In genomic region chr11:115536856-115537568, GRCm38 (mm10) we compare ENCODE assay signal across 8 mouse cellular contexts. TPM values are rescaled to one million over a fixed set of nuclear protein-coding genes. Genes with fewer than 3 reads are reported as not detected.
A peak's percentile ranks its signal among the peaks of the same experiment; 100 is the strongest.
DNase-seq lines count a peak whose midpoint lies in the region; ATAC-seq and TF ChIP-seq lines count a peak whose summit lies in the region.

No protein-coding gene starts in this region.

- peak overlapping the region; percentile 61 for H3K4me3 ChIP-seq in cerebellum, adult 2 months (replicated peaks; ENCODE audit: insufficient read depth, low read depth, low read length)
- H3K4me3 ChIP-seq in lung, embryonic 15.5 days = peak overlapping the region; percentile 99
- H3K4me3 ChIP-seq in lung, adult 2 months (replicated peaks; ENCODE audit: extremely low read depth, low read depth, low read length) = no peak overlapping the region
- no peak overlapping the region for H3K4me3 ChIP-seq in limb, embryonic 11.5 days (ENCODE audit: low read depth, low read length)
- H3K4me3 ChIP-seq in small intestine, adult 2 months (ENCODE audit: low read depth, low read length) = no peak overlapping the region; the same call in 1 of the 2 replicates

- no peak overlapping the region for H3K9ac ChIP-seq in lung, embryonic 15.5 days
- no peak overlapping the region for H3K9ac ChIP-seq in limb, embryonic 11.5 days (ENCODE audit: low read length)

- 65% methylated on average over 10 of the region's 10 CpGs for WGBS in cerebellum, adult 2 months
- 81% methylated on average over 10 of the region's 10 CpGs for WGBS in lung, embryonic 15.5 days
- WGBS in lung, adult 2 months = 83% methylated on average over 10 of the region's 10 CpGs
- WGBS in limb, embryonic 11.5 days = 83% methylated on average over 10 of the region's 10 CpGs
- 82% methylated on average over 10 of the region's 10 CpGs for WGBS in small intestine, adult 2 months

- H3K27ac ChIP-seq in cerebellum, adult 2 months (ENCODE audit: insufficient read depth, low read length) = peak overlapping the region; percentile 83
- H3K27ac ChIP-seq in lung, embryonic 15.5 days = peak overlapping the region; percentile 100
- peak overlapping the region; percentile 100 for H3K27ac ChIP-seq in limb, embryonic 11.5 days (replicated peaks; ENCODE audit: low read depth, low read length)
- H3K27ac ChIP-seq in small intestine, adult 2 months (ENCODE audit: insufficient read depth, low read depth, low read length) = peak overlapping the region; percentile 66

- H3K4me2 ChIP-seq in lung, embryonic 15.5 days = peak overlapping the region; percentile 57
- H3K4me2 ChIP-seq in limb, embryonic 11.5 days (ENCODE audit: low read depth, severe bottlenecking) = no peak overlapping the region

- H3K9me3 ChIP-seq in lung, embryonic 15.5 days = no peaks in the 10 kb centered on the region
- no peaks in the 10 kb centered on the region for H3K9me3 ChIP-seq in limb, embryonic 11.5 days (ENCODE audit: control insufficient read depth, low read length)

- H3K36me3 ChIP-seq in lung, embryonic 15.5 days = peaks cover 22% of the 10 kb centered on the region
- H3K36me3 ChIP-seq in limb, embryonic 11.5 days (ENCODE audit: control insufficient read depth, insufficient read depth, low read length) = peaks cover 7% of the 10 kb centered on the region; the same call in 1 of the 2 replicates
- peaks cover 16% of the 10 kb centered on the region for H3K36me3 ChIP-seq in small intestine, adult 2 months (ENCODE audit: control insufficient read depth, insufficient read depth, low read length)

- no peaks in the 10 kb centered on the region for H3K27me3 ChIP-seq in cerebellum, adult 2 months (ENCODE audit: control insufficient read depth, insufficient read depth, low read length)
- no peaks in the 10 kb centered on the region for H3K27me3 ChIP-seq in lung, embryonic 15.5 days
- H3K27me3 ChIP-seq in limb, embryonic 11.5 days (ENCODE audit: control insufficient read depth, insufficient read depth, low read length) = no peaks in the 10 kb centered on the region
- H3K27me3 ChIP-seq in small intestine, adult 2 months (ENCODE audit: control insufficient read depth, insufficient read depth, low read length) = no peaks in the 10 kb centered on the region

- no peak for TF ChIP-seq CTCF in cerebellum, adult 2 months (IDR thresholded peaks at IDR 0.05; ENCODE audit: borderline replicate concordance, insufficient read depth, low read depth, low read length)
- TF ChIP-seq CTCF in lung, adult 2 months (IDR thresholded peaks at IDR 0.05; ENCODE audit: insufficient read depth, low read length) = no peak
- TF ChIP-seq CTCF in small intestine, adult 2 months (IDR thresholded peaks at IDR 0.05; ENCODE audit: extremely low read depth, insufficient read length, insufficient replicate concordance, low read depth, low read length) = no peak; the same call in 1 of the 2 replicates

- peaks cover 6% of the 10 kb centered on the region; the same call in 1 of the 2 replicates for H3K4me1 ChIP-seq in cerebellum, adult 2 months (ENCODE audit: control insufficient read depth, insufficient read depth, low read length)
- H3K4me1 ChIP-seq in lung, embryonic 15.5 days = peaks cover 16% of the 10 kb centered on the region
- H3K4me1 ChIP-seq in lung, adult 2 months (ENCODE audit: control insufficient read depth, insufficient read depth, low read length) = peaks cover 3% of the 10 kb centered on the region
- H3K4me1 ChIP-seq in limb, embryonic 11.5 days (ENCODE audit: control insufficient read depth, insufficient read depth, low read length) = no peaks in the 10 kb centered on the region
- H3K4me1 ChIP-seq in small intestine, adult 2 months (ENCODE audit: control insufficient read depth, insufficient read depth, insufficient read length, low read length) = no peaks in the 10 kb centered on the region; the same call in 1 of the 2 replicates

- DNase-seq in cerebellum, adult 2 months = no peak
- DNase-seq in lung, adult 2 months = no peak
- no peak for DNase-seq in limb, embryonic 11.5 days (ENCODE audit: low spot score)
- no peak for DNase-seq in spleen, postnatal 10 days (ENCODE audit: low spot score in 2 of 2)

- no peak for TF ChIP-seq POLR2A in cerebellum, adult 2 months (IDR thresholded peaks at IDR 0.05; ENCODE audit: borderline replicate concordance, insufficient read depth, low read length)
- TF ChIP-seq POLR2A in lung, adult 2 months (IDR thresholded peaks at IDR 0.05; ENCODE audit: borderline replicate concordance, extremely low read depth, low read depth, low read length) = no peak
- no peak for TF ChIP-seq POLR2A in small intestine, adult 2 months (IDR thresholded peaks at IDR 0.05; ENCODE audit: low read depth, low read length)

- ATAC-seq in cerebellum, adult (ENCODE audit: insufficient number of reproducible peaks, low FRiP score, low TSS enrichment) = no peak
- ATAC-seq in lung, embryonic 15.5 days (ENCODE audit: borderline replicate concordance, extremely low read depth, low FRiP score, low TSS enrichment) = no peak; the same call in 1 of the 2 replicates
- ATAC-seq in erythroblast, adult 5-6 weeks (replicated peaks; ENCODE audit: low FRiP score, poor library complexity, severe bottlenecking) = peak; percentile 22; the same call in 1 of the 2 replicates
- ATAC-seq in limb, embryonic 11.5 days (ENCODE audit: insufficient number of reproducible peaks, low FRiP score, low TSS enrichment, low read depth) = no peak

RNA-seq across cellular contexts. Expression of gene Sumo2, which starts 0.9 kb away (rescaled TPM):
- polyA plus RNA-seq in cerebellum, adult 2 months (2012; rRNA removed) = 260 and 273 TPM in 2 replicates
- 993 and 1,027 TPM in 2 replicates for polyA plus RNA-seq in lung, embryonic 15.5 days (2015; fragmentation: Nextera tagmentation; extraction: Ambion mirVana)
- 43.5 and 67.9 TPM in 2 replicates for polyA plus RNA-seq in lung, adult 2 months (2012; rRNA removed)
- 126 and 222 TPM in 2 replicates for total RNA-seq in erythroblast, adult 5-6 weeks (2015; ENCODE audit: low replicate concordance)
- 154 and 170 TPM in 2 replicates for total RNA-seq in erythroblast, adult 5-6 weeks (2017; ENCODE audit: low replicate concordance)
- polyA plus RNA-seq in limb, embryonic 11.5 days (2014; fragmentation: Nextera tagmentation; extraction: Ambion mirVana) = 1,466 and 1,467 TPM in 2 replicates
- 3.6 and 7.0 TPM in 2 replicates for polyA plus RNA-seq in small intestine, adult 2 months (2012; rRNA removed)

RNA-seq across cellular contexts. Expression of gene Jpt1, which starts 22.8 kb away (rescaled TPM):
- polyA plus RNA-seq in cerebellum, adult 2 months (2012; rRNA removed) = 75.1 and 77.2 TPM in 2 replicates
- 504 and 510 TPM in 2 replicates for polyA plus RNA-seq in lung, embryonic 15.5 days (2015; fragmentation: Nextera tagmentation; extraction: Ambion mirVana)
- polyA plus RNA-seq in lung, adult 2 months (2012; rRNA removed) = 114 and 147 TPM in 2 replicates
- 105 and 112 TPM in 2 replicates for total RNA-seq in erythroblast, adult 5-6 weeks (2015; ENCODE audit: low replicate concordance)
- 114 and 134 TPM in 2 replicates for total RNA-seq in erythroblast, adult 5-6 weeks (2017; ENCODE audit: low replicate concordance)
- polyA plus RNA-seq in limb, embryonic 11.5 days (2014; fragmentation: Nextera tagmentation; extraction: Ambion mirVana) = 526 and 537 TPM in 2 replicates
- 210 and 430 TPM in 2 replicates for polyA plus RNA-seq in small intestine, adult 2 months (2012; rRNA removed)

RNA-seq across cellular contexts. Expression of gene Nup85, which starts 27.2 kb away (rescaled TPM):
- polyA plus RNA-seq in cerebellum, adult 2 months (2012; rRNA removed) = 93.2 and 104 TPM in 2 replicates
- 190 and 192 TPM in 2 replicates for polyA plus RNA-seq in lung, embryonic 15.5 days (2015; fragmentation: Nextera tagmentation; extraction: Ambion mirVana)
- polyA plus RNA-seq in lung, adult 2 months (2012; rRNA removed) = 32.8 and 41.8 TPM in 2 replicates
- total RNA-seq in erythroblast, adult 5-6 weeks (2015; ENCODE audit: low replicate concordance) = 39.3 and 72.1 TPM in 2 replicates
- total RNA-seq in erythroblast, adult 5-6 weeks (2017; ENCODE audit: low replicate concordance) = 52.1 and 69.3 TPM in 2 replicates
- polyA plus RNA-seq in limb, embryonic 11.5 days (2014; fragmentation: Nextera tagmentation; extraction: Ambion mirVana) = 213 and 220 TPM in 2 replicates
- 12.6 and 16.8 TPM in 2 replicates for polyA plus RNA-seq in small intestine, adult 2 months (2012; rRNA removed)

RNA-seq across cellular contexts. Expression of gene Nt5c, which starts 45.4 kb away (rescaled TPM):
- polyA plus RNA-seq in cerebellum, adult 2 months (2012; rRNA removed) = 98.2 and 102 TPM in 2 replicates
- 81.5 and 83.7 TPM in 2 replicates for polyA plus RNA-seq in lung, embryonic 15.5 days (2015; fragmentation: Nextera tagmentation; extraction: Ambion mirVana)
- 47.1 and 54.9 TPM in 2 replicates for polyA plus RNA-seq in lung, adult 2 months (2012; rRNA removed)
- total RNA-seq in erythroblast, adult 5-6 weeks (2015; ENCODE audit: low replicate concordance) = 32.8 and 52.3 TPM in 2 replicates
- 14.1 and 16.0 TPM in 2 replicates for total RNA-seq in erythroblast, adult 5-6 weeks (2017; ENCODE audit: low replicate concordance)
- polyA plus RNA-seq in limb, embryonic 11.5 days (2014; fragmentation: Nextera tagmentation; extraction: Ambion mirVana) = 58.2 and 60.9 TPM in 2 replicates
- polyA plus RNA-seq in small intestine, adult 2 months (2012; rRNA removed) = 56.8 and 132 TPM in 2 replicates

Comparison
In these comparisons a context has a peak if more than half of its experiments do, and no peak if none do; other contexts are left out.
1. H3K4me3 ChIP-seq: peak in cerebellum, adult 2 months (single experiment) and lung, embryonic 15.5 days (single experiment); none in lung, adult 2 months (single experiment), limb, embryonic 11.5 days (single experiment) and small intestine, adult 2 months (single experiment).
2. Peak in every context shown above with its lines, with median percentiles within 50 percentile points of each other: H3K27ac ChIP-seq.